Mouse (Mus musculus) forebrain, embryonic 11.5 days (tissue): ENCODE data around the gene Gab2. TPM values are rescaled to one million over a fixed set of nuclear protein-coding genes. Genes with fewer than 3 reads are reported as not detected.

Experiments
- ATAC-seq: fragments of 200-750 bp; cut with Nextera tagmentation; replicated peaks from 2 replicates; pipeline ENCODE4 v1.8.0; 2017; ENCODE audit warnings: moderate TSS enrichment; ENCODE audit not compliant: low FRiP score
- DNase-seq: peaks from one replicate; pipeline ENCODE4 v3.0.0-alpha.2; 2017; ENCODE audit warnings: low spot score
- H3K27ac ChIP-seq: fragments of 300-500 bp; sonication (generic); 2 replicates; pipeline ENCODE4 v1.5.1; 2014; ENCODE audit warnings: low read depth, low read length
- H3K27me3 ChIP-seq: fragments of 300-500 bp; sonication (generic); 2 replicates; pipeline ENCODE4 v1.6.1; 2014; ENCODE audit warnings: mild to moderate bottlenecking, low read length, mixed read lengths; ENCODE audit not compliant: control insufficient read depth, insufficient read depth
- H3K36me3 ChIP-seq: fragments of 300-500 bp; sonication (generic); 2 replicates; pipeline ENCODE4 v1.6.1; 2014; ENCODE audit warnings: mild to moderate bottlenecking, low read length, moderate library complexity, mixed read lengths; ENCODE audit not compliant: control insufficient read depth, insufficient read depth
- H3K4me1 ChIP-seq: fragments of 300-500 bp; sonication (generic); replicated peaks from 2 replicates; pipeline ENCODE4 v1.6.1; 2014; ENCODE audit warnings: low read length, mixed read lengths; ENCODE audit not compliant: control insufficient read depth, insufficient read depth
- H3K4me2 ChIP-seq: fragments of 300-500 bp; sonication (generic); 2 replicates; pipeline ENCODE4 v1.6.1; 2014; ENCODE audit warnings: low read depth, mild to moderate bottlenecking, low read length, moderate library complexity, mixed read lengths; ENCODE audit not compliant: severe bottlenecking
- H3K4me3 ChIP-seq: fragments of 300-500 bp; sonication (generic); 2 replicates; pipeline ENCODE4 v1.5.1; 2014; ENCODE audit warnings: low read depth, low read length
- H3K9ac ChIP-seq: fragments of 300-500 bp; sonication (generic); 2 replicates; pipeline ENCODE4 v1.6.1; 2014; ENCODE audit warnings: low read length
- H3K9me3 ChIP-seq: fragments of 300-500 bp; sonication (generic); 2 replicates; pipeline ENCODE4 v1.6.1; 2016; ENCODE audit warnings: low read length, mixed read lengths; ENCODE audit not compliant: control insufficient read depth
- WGBS: fragments of 180-500 bp; shearing (Covaris S2); extraction: QIAGEN DNeasy Blood & Tissue Kit; methylation state at CpG from one replicate; pipeline ENCODE4 v1.1.7; 2014; 5-methylcytosine and 5-hydroxymethylcytosine counted together
- polyA plus RNA-seq: library from polyadenylated mRNA; unstranded; fragments of >200 nt; fragmentation: Nextera tagmentation; extraction: Ambion mirVana; gene quantifications from 2 replicates; pipeline ENCODE4 v1.2.1, GENCODE M21; 2014

The Gab2 gene
- polyA plus RNA-seq, 1 experiment from 2014 or later: 8.1 TPM

DNA sequence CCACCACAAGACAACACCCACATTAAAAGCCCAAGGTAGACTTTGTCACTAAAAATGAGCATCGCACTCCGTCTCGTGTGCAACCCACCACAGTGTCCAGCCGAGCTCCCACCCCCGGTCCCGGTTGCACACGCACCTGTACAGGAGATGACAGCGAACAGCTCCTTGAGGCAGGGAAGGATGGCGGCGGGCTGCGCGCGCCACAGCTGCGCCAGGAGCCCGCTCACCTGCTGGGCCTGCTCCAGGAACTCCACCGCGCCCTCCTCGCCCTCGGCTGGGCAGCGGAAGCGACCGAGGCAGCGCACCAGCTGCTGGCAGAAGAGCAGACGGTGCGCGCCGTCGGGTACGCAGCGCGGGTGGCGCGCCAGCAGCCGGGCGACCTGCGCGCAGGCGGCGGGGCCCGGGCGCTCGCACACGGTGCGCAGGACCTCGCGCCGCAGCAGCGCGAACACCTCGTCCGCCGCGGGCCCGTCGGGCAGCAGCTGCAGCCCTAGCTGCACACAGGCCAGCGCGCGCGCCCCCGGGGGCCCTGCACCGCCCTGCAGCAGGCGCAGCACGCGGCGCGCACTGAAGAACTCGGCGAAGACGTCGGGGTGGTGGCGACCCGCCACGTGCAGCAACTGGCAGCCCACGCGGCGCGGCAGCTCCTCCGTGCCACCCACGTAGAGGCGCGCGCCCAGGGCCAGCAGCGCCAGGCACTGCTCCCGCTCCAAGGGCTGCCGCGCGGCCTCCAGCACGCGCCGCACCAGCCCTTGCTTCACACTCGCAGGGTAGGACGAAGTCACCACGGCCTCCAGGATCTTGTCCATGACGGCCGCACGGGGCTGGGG lies 244.0 kb downstream of the Gab2 start:
- H3K4me3 ChIP-seq: peak overlapping the region; percentile 19
- WGBS: 12% methylated on average over 85 of the region's 96 CpGs
- ATAC-seq (0 out of 2 replicates have a peak, but pooled peaks have one; percentile 32), DNase-seq (peak; percentile 60)
- H3K4me1 ChIP-seq: no peaks in the 10 kb centered on the region; the same call in 1 of the 2 replicates
- H3K9ac ChIP-seq: no peak overlapping the region
- no peaks in the 10 kb centered on the region for H3K36me3 ChIP-seq
- peaks cover 22% of the 10 kb centered on the region for H3K27me3 ChIP-seq
- no peaks in the 10 kb centered on the region for H3K9me3 ChIP-seq
- H3K4me2 ChIP-seq: peak overlapping the region; percentile 32; the same call in 1 of the 2 replicates
- H3K27ac ChIP-seq: no peak overlapping the region

DNA sequence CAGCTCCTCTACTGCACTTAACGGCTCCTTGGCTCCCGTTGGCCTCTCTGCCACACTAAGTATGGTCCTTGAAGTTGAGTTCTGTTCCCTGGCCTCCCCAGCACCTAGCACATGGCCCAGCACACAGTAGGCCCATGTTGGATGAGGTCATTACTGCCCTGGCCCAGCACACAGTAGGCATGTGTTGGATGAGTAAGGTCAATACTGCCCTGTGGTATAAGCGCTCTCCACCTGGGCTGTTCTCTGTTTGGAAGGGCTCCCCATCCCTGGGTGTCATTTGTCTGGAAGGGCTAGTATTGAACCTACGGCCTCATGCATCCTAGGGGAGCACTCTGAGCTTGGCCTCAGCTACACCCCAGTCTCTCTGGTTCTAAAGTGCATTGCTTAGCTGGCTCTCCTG lies 246.0 kb downstream of the Gab2 start:
- Histone ChIP-seq H3K27me3 (peaks cover 22% of the 10 kb centered on the region), H3K4me3 (no peak overlapping the region), H3K4me1 (peaks cover 3% of the 10 kb centered on the region; the same call in 1 of the 2 replicates), H3K9ac (no peak overlapping the region), H3K9me3 (no peaks in the 10 kb centered on the region), H3K4me2 (no peak overlapping the region), H3K36me3 (no peaks in the 10 kb centered on the region), H3K27ac (no peak overlapping the region)
- WGBS: 90% methylated on average over 4 of the region's 4 CpGs
- DNase-seq: no peak
- ATAC-seq: no peak

DNA sequence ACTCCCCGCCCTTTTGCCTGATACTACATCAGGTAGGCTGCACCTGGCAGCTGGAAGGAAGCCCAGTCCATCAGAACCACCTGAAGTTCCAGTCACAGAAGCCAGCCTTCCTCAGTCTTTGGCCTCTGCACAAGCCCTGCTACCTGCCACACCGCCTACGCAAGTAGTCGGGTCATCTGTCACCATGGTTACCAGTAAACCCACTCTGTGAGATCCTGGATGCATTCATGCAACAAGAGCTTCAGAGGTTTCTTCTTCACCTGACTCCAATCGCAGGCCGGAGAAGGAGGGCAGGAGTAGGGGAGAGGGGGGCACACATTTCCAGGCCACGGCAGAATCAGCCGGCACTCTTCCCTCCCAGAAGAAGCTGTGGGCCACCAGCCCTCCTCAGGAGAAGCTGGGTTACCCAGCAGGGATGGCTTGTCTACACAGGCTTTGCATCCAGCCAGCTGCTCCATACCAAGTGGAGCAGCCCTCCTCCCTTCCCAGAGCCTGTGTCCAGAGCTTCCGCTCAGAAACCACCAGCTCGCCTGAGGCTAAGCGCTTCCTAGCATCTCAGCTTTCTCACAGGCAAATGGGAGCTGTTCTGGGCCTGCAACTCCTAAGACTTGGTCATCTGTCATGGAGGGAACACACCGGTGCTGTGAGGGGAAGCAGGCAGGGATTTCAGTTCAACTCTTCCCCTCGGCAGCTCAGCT lies 247.7 kb downstream of the Gab2 start:
- H3K36me3 ChIP-seq: no peaks in the 10 kb centered on the region
- H3K27ac ChIP-seq: no peak overlapping the region
- no peak for ATAC-seq
- no peaks in the 10 kb centered on the region for H3K9me3 ChIP-seq
- H3K4me2 ChIP-seq: no peak overlapping the region
- no peak overlapping the region for H3K4me3 ChIP-seq
- no peak for DNase-seq
- peaks cover 22% of the 10 kb centered on the region for H3K27me3 ChIP-seq
- WGBS: 79% methylated on average over 13 of the region's 13 CpGs
- H3K4me1 ChIP-seq: peaks cover 6% of the 10 kb centered on the region; the same call in 1 of the 2 replicates
- H3K9ac ChIP-seq: no peak overlapping the region; the same call in 1 of the 2 replicates

DNA sequence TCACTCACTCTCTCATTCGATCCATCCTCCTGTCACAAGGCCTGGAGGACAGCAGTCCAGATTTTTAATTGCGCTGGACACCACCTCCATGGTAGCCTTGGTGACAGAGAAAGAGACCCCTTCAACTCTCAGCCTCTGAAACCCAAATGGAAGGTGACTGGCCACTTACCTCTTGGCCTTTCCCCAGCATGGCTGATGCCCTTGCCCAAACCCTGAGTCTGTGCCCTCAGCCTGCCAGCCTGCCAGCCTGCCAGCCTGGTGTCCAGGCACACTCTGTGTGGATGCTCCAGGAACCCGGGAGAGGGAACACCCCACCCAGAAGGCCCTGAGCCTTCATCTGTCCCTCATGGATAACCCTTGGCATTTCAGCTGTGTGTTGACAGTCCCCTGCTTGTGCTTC lies 248.3 kb downstream of the Gab2 start:
- H3K9me3 ChIP-seq: no peaks in the 10 kb centered on the region
- H3K4me2 ChIP-seq: no peak overlapping the region
- peaks cover 20% of the 10 kb centered on the region for H3K27me3 ChIP-seq
- DNase-seq (no peak), ATAC-seq (no peak)
- no peak overlapping the region for H3K9ac ChIP-seq
- H3K27ac ChIP-seq: no peak overlapping the region
- H3K4me3 ChIP-seq: no peak overlapping the region
- no peaks in the 10 kb centered on the region for H3K36me3 ChIP-seq
- peaks cover 6% of the 10 kb centered on the region; the same call in 1 of the 2 replicates for H3K4me1 ChIP-seq
- WGBS: 93% methylated on average over 3 of the region's 3 CpGs

DNA sequence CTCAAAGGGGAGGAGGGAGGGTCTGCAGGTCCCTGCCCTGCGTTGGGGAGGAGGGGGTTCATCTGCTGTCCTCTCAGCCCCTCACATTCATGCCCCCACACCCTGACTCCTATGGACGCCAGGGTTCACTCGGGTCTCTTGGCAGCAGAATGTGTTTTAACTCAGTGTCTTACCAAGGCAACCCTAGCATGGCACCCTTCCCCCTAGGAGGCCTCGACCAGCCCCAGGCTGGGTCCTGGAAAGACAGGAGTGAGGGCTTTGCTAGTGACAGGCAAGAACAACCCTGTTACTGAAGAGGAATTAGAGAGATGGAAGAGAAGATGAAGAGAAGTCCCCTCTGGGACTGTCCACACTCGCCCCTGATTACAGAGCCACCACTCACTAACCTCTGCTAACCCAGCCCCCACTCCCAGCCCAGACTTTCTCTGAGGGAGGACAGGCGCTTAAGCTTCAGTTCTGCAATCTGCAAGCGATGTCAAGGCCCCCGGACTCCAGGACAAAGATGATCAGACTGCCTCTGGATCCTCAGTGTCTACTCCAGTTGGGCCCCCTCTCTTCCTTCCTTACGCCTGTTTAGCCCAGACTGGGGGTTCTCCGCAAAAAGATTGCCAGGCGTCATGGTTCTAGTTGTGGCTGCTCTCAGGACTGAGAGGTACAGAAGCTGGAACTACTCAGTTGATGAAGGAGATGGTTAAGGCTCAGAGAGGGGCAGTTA lies 249.7 kb downstream of the Gab2 start:
- ATAC-seq (no peak), DNase-seq (no peak)
- H3K27ac ChIP-seq: no peak overlapping the region
- peak overlapping the region; percentile 66 for H3K9ac ChIP-seq
- peak overlapping the region; percentile 56 for H3K4me3 ChIP-seq
- H3K27me3 ChIP-seq: peaks cover 6% of the 10 kb centered on the region; the same call in 1 of the 2 replicates
- H3K4me1 ChIP-seq: peaks cover 6% of the 10 kb centered on the region; the same call in 1 of the 2 replicates
- H3K4me2 ChIP-seq: peak overlapping the region; percentile 77
- no peaks in the 10 kb centered on the region for H3K9me3 ChIP-seq
- WGBS: 68% methylated on average over 11 of the region's 11 CpGs
- no peaks in the 10 kb centered on the region for H3K36me3 ChIP-seq

DNA sequence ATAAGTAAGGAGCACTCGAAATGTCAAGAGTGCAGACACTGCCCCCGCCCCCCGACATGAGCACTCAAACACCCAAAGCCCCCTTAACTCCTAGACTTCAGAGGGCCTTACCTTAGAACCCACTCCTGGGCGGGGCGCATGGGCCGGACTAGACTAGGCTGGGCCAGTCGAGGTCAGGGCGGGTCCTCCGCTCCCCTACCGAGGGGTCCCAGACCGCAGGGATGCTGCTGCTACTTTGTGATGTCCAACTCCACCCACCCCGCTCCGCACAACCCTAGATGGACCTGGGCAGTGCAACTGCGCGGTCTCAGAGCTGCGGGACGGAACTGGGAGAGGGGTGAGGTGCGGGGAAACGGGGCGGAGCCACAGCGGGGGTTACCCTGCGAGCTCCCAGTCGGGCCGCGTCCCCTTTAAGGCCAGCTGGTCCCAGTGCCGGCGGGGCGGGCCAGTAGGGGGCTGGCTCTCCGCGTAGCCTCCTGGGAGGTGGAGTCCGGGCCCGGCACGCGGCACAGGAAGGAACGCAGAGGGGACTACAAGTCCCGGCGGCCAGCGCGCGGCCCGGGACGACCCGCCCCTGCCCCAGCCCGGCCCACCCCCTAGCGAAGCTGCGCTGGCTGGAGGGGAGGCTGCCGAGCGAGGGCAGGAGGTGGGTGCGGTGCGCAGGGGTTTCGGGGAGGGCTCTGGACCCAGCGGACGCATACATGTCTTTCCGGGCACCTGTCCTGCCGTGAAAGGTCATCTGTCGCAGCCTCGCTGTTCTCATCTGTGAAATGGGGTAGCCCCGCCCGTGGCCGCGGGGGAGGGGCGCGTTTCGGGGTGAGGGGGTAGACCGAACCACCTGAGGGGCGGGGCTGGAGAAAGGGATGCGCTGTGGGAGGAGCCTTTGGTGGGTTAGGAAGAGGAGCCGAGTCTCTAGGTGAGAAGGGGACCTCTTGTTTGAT lies 250.6 kb downstream of the Gab2 start, which contains the start of the genes Usp35 and Kctd21:
Gene Usp35, minus strand, starts transcription at position 295 of the 941 bp plus-strand sequence.
Gene Kctd21, plus strand, starts transcription at position 602 of the 941 bp plus-strand sequence.
- H3K4me1 ChIP-seq: peaks cover 6% of the 10 kb centered on the region; the same call in 1 of the 2 replicates
- H3K36me3 ChIP-seq: no peaks in the 10 kb centered on the region
- WGBS: 2% methylated on average over 62 of the region's 68 CpGs
- H3K4me3 ChIP-seq: peak within 1 kb of the TSS; percentile 56
- peak within 1 kb of the TSS; percentile 66 for H3K9ac ChIP-seq
- DNase-seq (peak; percentile 98), ATAC-seq (peak; percentile 99)
- H3K9me3 ChIP-seq: no peaks in the 10 kb centered on the region
- peak within 1 kb of the TSS; percentile 77 for H3K4me2 ChIP-seq
- no peak within 1 kb of the TSS for H3K27ac ChIP-seq
- H3K27me3 ChIP-seq: no peaks in the 10 kb centered on the region

DNA sequence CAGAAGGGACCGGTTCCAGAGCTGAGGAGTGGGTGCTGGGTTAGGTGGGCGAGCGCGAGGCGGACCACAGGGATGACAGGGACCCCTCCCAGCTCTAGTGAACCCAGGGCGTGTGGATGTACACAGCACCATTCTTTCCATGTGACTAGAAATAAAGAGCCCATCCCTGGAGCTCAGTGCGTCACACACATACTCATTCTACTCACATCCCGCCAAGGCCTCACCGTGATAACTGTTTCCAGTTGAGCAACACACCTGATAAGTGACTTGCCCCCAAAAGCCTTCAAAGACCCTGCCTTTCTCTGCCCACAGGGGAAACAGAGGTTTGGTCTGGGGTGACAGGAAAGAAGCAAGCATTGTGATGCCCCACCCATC lies 251.3 kb downstream of the Gab2 start:
- H3K4me3 ChIP-seq: peak overlapping the region; percentile 56
- H3K9me3 ChIP-seq: no peaks in the 10 kb centered on the region
- peaks cover 6% of the 10 kb centered on the region; the same call in 1 of the 2 replicates for H3K4me1 ChIP-seq
- ATAC-seq (no peak; the same call in 1 of the 2 replicates), DNase-seq (no peak)
- peak overlapping the region; percentile 47 for H3K9ac ChIP-seq
- 3% methylated on average over 9 of the region's 9 CpGs for WGBS
- H3K36me3 ChIP-seq: no peaks in the 10 kb centered on the region
- peak overlapping the region; percentile 77 for H3K4me2 ChIP-seq
- no peak overlapping the region for H3K27ac ChIP-seq
- H3K27me3 ChIP-seq: no peaks in the 10 kb centered on the region
